Comparison of ENCODE assay signal across 20 mouse cellular contexts in the genomic region with DNA sequence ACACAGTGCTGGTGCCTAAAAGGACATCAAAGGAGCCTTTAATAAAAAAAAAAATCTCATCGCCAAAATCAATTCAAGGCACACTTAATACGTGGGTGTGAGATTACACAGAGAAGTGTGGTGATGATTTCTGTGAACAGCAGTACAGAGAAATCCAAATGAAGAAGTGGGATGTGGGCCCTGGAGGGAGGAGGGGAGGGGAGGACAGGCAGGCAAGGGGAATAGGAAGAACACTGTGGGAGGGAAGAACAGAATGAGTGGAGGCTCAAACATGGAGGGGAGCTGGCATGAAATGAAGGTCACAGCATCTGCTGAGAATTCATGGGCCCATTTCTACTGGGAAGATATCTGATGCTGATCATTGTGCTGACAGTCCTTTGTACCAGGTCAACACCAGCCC.
DNase-seq lines count a peak whose midpoint lies in the region.
"Had no signal": no experiment of that assay in that cellular context is flagged by ENCODE, and none has a peak within 500 bp of the region (broad histone marks: within the 10 kb centered on the region; RNA-seq: fewer than 3 reads in every experiment).

No protein-coding gene starts in this region.

- DNase-seq in layer of hippocampus, adult 18-20 months (ENCODE audit: low spot score in 2 of 2), result peak; percentile 41 to 69
- no peak for DNase-seq in layer of hippocampus, postnatal 25 days (ENCODE audit: extremely low spot score in 1 of 2, low spot score in 1 of 2)
- DNase-seq in right cerebral cortex, adult 18-20 months, result peak; percentile 68
- no peak for DNase-seq in right cerebral cortex, postnatal 25 days
- peak; percentile 33 to 49 for DNase-seq in layer of hippocampus, postnatal 36 days
- DNase-seq in cerebellum, adult 18-20 months, result no peak
- DNase-seq in spleen, postnatal 14 days (ENCODE audit: low spot score in 2 of 2), result no peak
- DNase-seq: adrenal gland, adult 8-10 months; B cell, adult 2 months; cerebellum, adult 9-11 months; gastrocnemius, adult 2 months; gastrocnemius, postnatal 36 days; heart, adult 18-20 months; heart, postnatal 4 days; kidney, adult 8-10 months; lung, postnatal 14 days; midbrain, embryonic 14.5 days; right cerebral cortex, postnatal 14 days; thymus, adult 18-20 months; thymus, postnatal 25 days had no signal

Comparison
In these comparisons a context has a peak if more than half of its experiments do, and no peak if none do; other contexts are left out.
1. DNase-seq: peak in layer of hippocampus, adult 18-20 months (2 of 2), right cerebral cortex, adult 18-20 months (single experiment) and layer of hippocampus, postnatal 36 days (2 of 2); none in layer of hippocampus, postnatal 25 days (0 of 2), right cerebral cortex, postnatal 25 days (single experiment), cerebellum, adult 18-20 months (0 of 2) and spleen, postnatal 14 days (0 of 2).